Mouse (Mus musculus): ENCODE results near the gene Acad11.

The Acad11 gene

GRCm38 (mm10) chr9:104063244-104063961 lies at the start of gene Acad11:
Gene Acad11, plus strand, starts transcription at chr9:104063377.
- DNase-seq: peak; percentile 84 to 88

DNA sequence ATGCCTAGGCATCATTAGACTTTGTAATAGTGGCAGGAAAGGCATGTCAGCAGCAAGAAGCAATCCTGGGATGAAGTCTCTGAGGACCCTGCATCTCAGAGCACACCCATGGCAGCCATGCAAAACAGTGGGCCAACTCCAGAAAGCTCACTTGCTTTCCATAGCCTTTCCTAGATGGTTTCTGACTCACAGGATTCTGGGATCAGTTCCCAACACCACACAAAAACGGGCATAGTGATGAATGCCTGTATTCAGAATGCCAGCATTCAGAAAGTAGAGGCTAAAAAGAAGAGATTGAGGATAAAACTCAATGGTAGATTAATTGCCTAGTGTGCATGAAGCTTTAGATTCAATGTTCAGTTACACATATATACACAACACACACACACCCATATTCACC lies 48.7 kb upstream of the Acad11 start:
- no peak for DNase-seq

DNA sequence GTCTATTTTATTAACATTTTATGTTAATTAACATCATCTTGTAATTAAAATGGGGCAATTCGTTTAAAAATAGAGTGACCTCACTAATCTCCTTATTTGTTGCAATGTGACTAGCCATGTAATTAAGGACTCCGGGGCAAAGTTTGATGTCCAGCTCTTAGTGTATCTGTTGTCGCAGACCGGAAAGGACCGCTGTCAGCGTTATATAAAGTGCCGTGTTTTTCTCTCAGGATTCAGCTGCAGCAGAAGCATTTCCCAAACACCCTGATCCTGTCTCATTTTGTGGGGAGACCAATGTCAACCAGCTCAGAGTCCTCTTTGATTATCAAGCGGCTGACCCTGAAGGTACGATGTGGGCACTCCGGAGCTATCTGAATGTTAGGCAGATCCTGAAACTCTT lies 42.2 kb upstream of the Acad11 start:
- peak; percentile 12 to 14 for DNase-seq

- DNase-seq: no peak
Measured at GRCm38 (mm10) chr9:104027186-104027585, 36.0 kb upstream of the Acad11 start.

GRCm38 (mm10) chr9:104029861-104030260 lies 33.3 kb upstream of the Acad11 start:
- DNase-seq: no peak

GRCm38 (mm10) chr9:104034231-104034630 lies 28.9 kb upstream of the Acad11 start:
- DNase-seq: no peak

DNA sequence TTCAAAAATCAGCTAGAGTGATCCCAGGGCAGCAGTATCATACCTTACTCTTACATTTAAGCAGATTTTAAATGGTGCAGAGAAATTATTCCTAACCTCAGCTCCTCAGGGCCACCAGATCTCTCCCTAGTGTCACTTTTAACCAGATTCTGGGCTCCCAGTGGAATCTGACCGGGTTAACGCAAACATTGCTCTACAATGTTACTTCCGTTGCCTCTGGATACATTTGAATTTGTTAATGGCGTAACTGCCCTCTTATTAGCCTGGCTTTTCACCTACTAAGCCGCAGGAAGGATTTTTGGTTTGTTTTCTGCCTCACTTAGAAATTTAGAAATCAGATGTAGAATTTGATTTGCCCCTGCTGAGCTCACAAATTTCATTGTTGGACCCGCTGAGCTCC lies 28.5 kb upstream of the Acad11 start:
- no peak for DNase-seq

DNA sequence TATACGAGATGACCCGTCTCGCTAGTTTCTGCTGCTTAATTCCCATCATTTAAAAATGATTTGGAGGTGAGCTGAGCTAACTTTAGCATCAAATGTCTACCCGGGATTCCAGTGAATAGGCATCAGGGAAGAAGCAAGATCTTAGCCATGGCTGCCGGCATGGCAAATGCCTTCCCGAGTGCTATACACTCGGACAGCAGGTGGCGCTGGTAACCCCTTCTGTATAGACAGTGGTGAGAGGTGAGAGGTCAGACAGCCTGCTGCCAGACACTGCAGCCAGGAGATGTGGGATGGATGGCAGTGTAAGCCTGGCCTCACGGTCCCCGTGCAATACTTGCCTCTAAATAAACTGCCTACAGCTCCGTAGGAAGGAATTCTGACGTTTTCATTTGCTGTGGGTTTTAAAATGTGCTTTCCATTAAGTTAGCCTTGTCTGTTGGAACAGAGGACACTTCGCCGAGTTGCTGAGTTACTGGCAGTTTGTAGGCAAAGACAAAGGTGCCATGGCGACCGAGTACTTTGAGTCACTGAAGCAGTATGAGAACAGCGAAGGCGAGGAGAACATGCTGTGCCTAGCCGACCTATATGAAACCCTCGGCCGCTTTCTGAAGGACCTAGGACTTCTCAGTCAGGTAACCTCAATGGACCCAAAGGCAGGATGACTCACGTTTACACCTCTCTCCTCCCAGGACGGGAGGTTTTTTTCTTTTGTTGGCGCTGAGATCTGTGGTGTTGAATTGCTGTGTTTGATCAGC lies 27.7 kb upstream of the Acad11 start:
- peak; percentile 77 to 92 for DNase-seq

GRCm38 (mm10) chr9:104038266-104038665 lies 24.9 kb upstream of the Acad11 start:
- no peak for DNase-seq

DNA sequence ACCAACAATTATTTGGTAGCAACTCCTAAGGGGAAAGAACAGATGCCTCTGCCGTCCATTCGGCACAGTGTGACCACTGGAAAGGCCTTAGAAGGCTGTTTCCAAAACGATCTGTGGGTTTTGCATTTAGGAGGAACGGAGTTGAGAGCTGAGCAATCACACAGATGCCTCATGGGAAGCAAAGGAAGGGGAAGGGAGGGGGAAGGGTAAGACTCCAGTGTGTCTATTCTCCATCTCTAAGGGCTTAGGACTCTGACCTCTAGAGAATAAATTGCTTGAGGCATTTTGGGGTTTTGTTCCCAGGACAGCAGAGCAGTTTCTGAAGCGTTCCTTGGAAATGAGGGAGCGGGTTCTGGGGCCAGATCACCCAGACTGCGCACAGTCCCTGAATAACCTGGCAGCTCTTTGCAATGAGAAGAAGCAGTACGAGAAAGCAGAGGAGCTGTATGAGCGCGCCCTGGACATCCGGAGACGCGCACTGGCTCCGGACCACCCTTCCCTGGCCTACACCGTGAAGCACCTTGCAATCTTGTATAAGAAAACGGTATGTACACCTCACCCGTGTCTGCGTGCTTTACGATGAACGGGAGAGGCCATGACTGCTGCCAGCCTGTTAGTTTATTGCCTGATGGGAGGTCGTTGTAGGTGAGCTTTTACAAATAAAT lies 24.0 kb upstream of the Acad11 start:
- no peak for DNase-seq

DNA sequence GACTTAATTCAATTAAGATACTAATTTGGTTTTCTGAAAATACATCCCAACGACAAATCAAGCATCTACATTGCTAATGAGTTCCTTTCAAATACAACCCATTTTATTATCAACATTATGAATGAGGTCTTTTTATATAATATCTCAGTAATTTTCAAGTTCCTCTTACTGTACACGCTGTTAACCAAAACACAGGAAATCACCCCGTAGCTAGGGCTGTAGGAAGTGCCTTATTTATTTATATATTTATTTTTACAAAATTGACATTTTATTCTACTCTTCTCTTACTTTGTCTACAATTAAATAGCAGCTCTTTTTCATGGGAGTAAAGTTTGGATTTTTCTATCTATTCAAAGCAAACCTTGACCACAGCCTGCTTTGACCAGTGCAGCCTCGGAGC lies 23.4 kb upstream of the Acad11 start:
- DNase-seq: no peak

- no peak for DNase-seq
Measured at GRCm38 (mm10) chr9:104040362-104040761, 22.8 kb upstream of the Acad11 start, which contains the start of gene Gm28305. Gene Gm28305, plus strand, starts transcription at chr9:104040662.

GRCm38 (mm10) chr9:104043676-104044075 lies 19.5 kb upstream of the Acad11 start:
- DNase-seq: peak; percentile 28 to 52

- DNase-seq: no peak
Measured at GRCm38 (mm10) chr9:104051028-104051427, 12.1 kb upstream of the Acad11 start.

DNA sequence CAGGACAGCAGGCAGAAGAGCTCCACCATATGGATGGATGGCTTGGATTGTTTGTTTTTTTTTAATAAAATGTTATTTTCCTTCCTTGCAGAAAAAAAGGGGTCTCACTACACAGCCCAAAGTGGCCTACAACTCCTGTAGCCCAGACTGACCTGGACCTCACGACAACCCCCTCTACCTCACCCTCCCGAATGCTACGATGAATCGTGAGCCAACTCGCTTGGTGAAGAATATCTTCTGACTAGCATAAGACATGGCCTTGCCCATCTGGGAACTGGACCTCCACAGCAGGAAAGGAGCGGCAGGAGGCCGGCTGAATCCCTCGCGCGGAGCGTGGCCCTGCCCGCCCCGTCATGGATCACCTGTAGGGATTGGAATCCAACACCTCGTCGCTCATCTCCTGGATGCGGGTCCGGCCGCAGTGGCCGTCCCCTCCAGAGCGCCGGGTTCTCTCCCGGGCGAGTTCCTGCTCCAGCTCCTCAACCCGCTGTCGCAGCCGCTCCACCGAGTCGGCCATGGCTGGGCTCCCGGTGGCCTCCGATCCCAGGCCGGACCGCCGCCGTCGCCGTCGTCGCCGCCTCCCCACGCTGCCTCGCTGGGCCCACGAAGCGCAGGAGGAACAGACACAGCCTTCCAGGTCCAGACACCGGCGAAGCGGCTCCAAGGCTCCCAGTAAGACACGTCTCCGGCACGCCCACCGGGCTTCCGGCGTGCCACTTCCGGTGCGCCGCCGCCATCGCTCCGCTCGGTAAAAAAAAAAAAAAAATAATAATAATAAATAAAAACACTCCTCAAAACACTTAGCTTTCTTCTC lies 540 bp upstream of the Acad11 start, which contains the start of gene Uba5:
Gene Uba5 (minus strand): TSS at position 705 of the 814 bp plus-strand sequence.
- DNase-seq: peak; percentile 77 to 87

GRCm38 (mm10) chr9:104064571-104064970 lies 1.4 kb downstream of the Acad11 start:
- DNase-seq: peak in 1 of 2 experiments; percentile 42

DNA sequence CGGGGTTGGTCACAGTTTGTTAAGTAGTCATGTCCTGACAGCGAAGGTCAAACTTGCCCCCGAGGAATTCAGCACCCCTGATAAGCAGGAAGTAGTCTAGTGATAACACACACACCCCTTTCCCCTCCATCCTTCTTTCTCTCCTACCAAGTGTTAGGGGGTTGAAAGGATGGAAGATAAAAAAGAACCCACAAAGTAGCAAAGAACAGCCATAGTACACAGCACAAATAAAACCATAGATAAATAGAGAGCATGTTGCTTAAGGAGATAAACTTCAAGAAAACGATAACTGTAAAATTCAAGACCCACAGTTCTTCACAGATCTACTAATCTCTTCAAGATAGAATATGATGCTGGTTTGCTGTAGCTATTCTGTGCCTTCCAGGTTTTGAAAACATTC lies 7.1 kb downstream of the Acad11 start:
- no peak for DNase-seq

DNA sequence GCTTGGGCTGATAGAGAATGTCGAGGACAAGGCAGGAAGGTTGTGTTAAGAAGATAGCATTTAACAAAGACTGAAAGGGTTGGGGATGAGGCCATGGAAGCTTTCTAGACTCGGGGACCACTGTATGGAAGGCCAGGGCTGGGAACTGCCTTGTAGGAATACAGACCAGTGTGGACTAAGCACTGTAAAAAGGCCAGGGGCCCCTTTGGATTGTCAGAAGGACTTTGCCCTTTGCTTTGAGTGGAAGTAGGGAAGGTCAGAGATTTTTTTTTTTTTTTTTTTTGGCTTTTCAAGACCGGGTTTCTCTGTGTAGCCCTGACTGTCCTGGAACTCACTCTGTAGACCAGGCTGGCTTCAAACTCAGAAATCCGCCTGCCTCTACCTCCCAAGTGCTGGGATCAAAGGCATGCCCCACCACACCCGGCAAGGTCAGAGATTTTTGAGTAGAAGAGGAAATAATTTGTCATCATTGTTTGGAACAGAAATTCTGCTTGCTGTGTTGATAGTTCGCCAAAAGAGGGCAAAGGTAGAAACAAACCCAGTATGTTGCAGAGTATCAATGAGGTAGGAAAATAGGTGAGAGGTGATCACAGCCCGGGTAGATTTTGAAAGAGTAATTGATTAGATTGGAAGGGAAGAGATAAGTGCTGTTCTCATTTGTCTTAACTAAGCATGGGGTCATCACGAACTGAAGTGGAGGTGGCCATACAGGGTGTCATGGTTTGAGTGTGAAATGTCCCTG lies 7.9 kb downstream of the Acad11 start:
- peak; percentile 12 to 18 for DNase-seq

DNA sequence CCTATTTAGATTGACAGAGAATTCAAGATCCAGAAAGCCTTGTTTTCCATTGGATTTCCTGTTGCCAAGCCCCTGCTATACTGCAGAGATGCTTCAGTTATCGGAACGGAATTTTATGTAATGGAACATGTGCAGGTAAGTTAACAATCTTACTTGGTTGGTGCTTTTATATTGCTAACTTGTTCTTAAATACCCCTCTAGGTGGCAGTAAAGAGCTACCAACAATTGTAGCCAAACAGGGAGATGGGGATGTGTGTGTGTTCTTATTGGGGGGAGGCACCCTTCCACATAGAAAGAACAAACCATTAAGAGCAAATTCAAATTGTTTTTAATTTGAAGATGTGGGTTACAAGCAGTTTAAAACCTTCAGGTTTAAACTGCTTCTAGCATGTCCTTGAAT lies 12.6 kb downstream of the Acad11 start:
- DNase-seq: no peak

DNA sequence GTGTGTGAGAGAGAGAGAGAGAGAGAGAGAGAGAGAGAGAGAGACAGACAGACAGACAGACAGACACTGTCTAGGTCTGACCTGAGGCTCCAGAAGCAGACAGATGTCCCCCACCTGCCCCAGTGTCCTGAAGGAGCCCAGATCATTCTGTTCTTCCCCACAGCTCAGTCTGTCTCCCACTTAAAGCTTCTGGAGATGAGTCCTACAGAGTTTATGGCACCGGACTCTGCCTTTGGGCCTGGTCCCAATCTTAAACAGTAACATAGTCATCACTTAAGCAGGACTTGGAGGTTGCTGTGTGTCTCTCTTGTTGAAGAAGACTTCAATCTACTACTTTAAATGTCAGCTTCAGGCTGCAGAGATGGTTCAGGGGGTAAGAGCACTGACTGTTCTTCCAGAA lies 15.6 kb downstream of the Acad11 start:
- no peak for DNase-seq

GRCm38 (mm10) chr9:104079379-104079778 lies 16.2 kb downstream of the Acad11 start:
- DNase-seq: peak; percentile 45 to 75

DNA sequence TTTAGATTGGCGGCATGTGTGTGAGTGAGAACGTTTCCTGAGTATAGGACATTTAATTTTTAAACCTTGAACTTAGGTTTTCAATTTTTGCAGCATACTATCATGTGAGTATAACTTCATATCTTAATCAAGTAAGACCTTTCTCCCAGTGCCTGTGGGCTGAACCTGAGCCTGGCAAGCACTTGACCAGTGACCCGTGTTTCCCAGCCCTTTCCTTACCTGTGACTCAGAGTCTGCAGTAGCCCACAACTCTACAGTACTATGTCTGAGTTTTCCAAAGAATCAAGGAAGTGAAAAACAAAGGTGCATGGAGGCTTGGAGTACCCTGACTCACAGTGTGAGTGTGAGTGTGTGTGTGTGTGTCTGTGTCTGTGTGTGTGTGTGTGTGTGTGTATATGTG lies 16.9 kb downstream of the Acad11 start:
- DNase-seq: no peak

Data from kidney, postnatal 36 days (tissue).